Mouse (Mus musculus) forebrain, embryonic 16.5 days (tissue): Measurements from ENCODE around the gene Rab30. TPM values are rescaled to one million over a fixed set of nuclear protein-coding genes. Genes with fewer than 3 reads are reported as not detected.

Experiments used
- ATAC-seq: fragments of 200-750 bp; cut with Nextera tagmentation; 2 replicates; pipeline ENCODE4 v1.8.0; 2017; ENCODE audit warnings: mild to moderate bottlenecking, moderate library complexity
- H3K27ac ChIP-seq: fragments of 300-500 bp; sonication (generic); 2 replicates; pipeline ENCODE4 v1.5.1; 2014; ENCODE audit warnings: low read length, control low read depth
- H3K27me3 ChIP-seq: fragments of 300-500 bp; sonication (generic); replicated peaks from 2 replicates; pipeline ENCODE4 v1.6.1; 2014; ENCODE audit warnings: low read length; ENCODE audit not compliant: control insufficient read depth, insufficient read depth
- H3K36me3 ChIP-seq: fragments of 300-500 bp; sonication (generic); 2 replicates; pipeline ENCODE4 v1.6.1; 2014; ENCODE audit not compliant: control insufficient read depth, insufficient read depth
- H3K4me1 ChIP-seq: fragments of 300-500 bp; sonication (generic); replicated peaks from 2 replicates; pipeline ENCODE4 v1.6.1; 2014; ENCODE audit warnings: low read length; ENCODE audit not compliant: control insufficient read depth, insufficient read depth
- H3K4me2 ChIP-seq: fragments of 300-500 bp; sonication (generic); 2 replicates; pipeline ENCODE4 v1.6.1; 2014; ENCODE audit warnings: mild to moderate bottlenecking, low read length, control low read depth
- H3K4me3 ChIP-seq: fragments of 300-500 bp; sonication (generic); replicated peaks from 2 replicates; pipeline ENCODE4 v1.5.1; 2014; ENCODE audit warnings: mild to moderate bottlenecking, low read length, control low read depth
- H3K9ac ChIP-seq: fragments of 300-500 bp; sonication (generic); replicated peaks from 2 replicates; pipeline ENCODE4 v1.6.1; 2014; ENCODE audit warnings: low read depth, low read length, control low read depth
- H3K9me3 ChIP-seq: fragments of 300-500 bp; sonication (generic); 2 replicates; pipeline ENCODE4 v1.6.1; 2016; ENCODE audit warnings: low read length; ENCODE audit not compliant: control insufficient read depth
- WGBS: fragments of 180-500 bp; shearing (Covaris S2); extraction: QIAGEN DNeasy Blood & Tissue Kit; methylation state at CpG from one replicate; pipeline ENCODE4 v1.1.7; 2014; 5-methylcytosine and 5-hydroxymethylcytosine counted together
- polyA plus RNA-seq: library from polyadenylated mRNA; unstranded; fragments of >200 nt; fragmentation: Nextera tagmentation; extraction: Ambion mirVana; gene quantifications from 2 replicates; pipeline ENCODE4 v1.2.1, GENCODE M21; 2015

The Rab30 gene
- polyA plus RNA-seq, 1 experiment from 2014 or later = 20.1 TPM

GRCm38 (mm10) chr7:92817886-92818285 is 76.5 kb downstream of the Rab30 start:
- Histone ChIP-seq H3K9ac (no peak overlapping the region), H3K9me3 (no peaks in the 10 kb centered on the region), H3K4me3 (no peak overlapping the region), H3K36me3 (no peaks in the 10 kb centered on the region), H3K4me1 (peaks cover 9% of the 10 kb centered on the region), H3K27me3 (no peaks in the 10 kb centered on the region), H3K27ac (no peak overlapping the region), H3K4me2 (no peak overlapping the region)
- no peak for ATAC-seq
- 90% methylated on average over 9 of the region's 9 CpGs for WGBS

GRCm38 (mm10) chr7:92819656-92820055 is 78.3 kb downstream of the Rab30 start:
- no peaks in the 10 kb centered on the region for H3K27me3 ChIP-seq
- no peak overlapping the region for H3K4me2 ChIP-seq
- peaks cover 9% of the 10 kb centered on the region for H3K4me1 ChIP-seq
- H3K9me3 ChIP-seq = no peaks in the 10 kb centered on the region
- no peak overlapping the region for H3K9ac ChIP-seq
- no peak overlapping the region for H3K4me3 ChIP-seq
- 88% methylated on average over 11 of the region's 11 CpGs for WGBS
- H3K27ac ChIP-seq = no peak overlapping the region
- no peak for ATAC-seq
- H3K36me3 ChIP-seq = no peaks in the 10 kb centered on the region

- 88% methylated on average over 1 of the region's 1 CpGs for WGBS
- no peak for ATAC-seq
- H3K9me3 ChIP-seq = no peaks in the 10 kb centered on the region
- no peak overlapping the region for H3K9ac ChIP-seq
- no peak overlapping the region for H3K4me2 ChIP-seq
- no peak overlapping the region for H3K27ac ChIP-seq
- H3K4me1 ChIP-seq = peaks cover 9% of the 10 kb centered on the region
- no peaks in the 10 kb centered on the region for H3K36me3 ChIP-seq
- H3K27me3 ChIP-seq = no peaks in the 10 kb centered on the region
- H3K4me3 ChIP-seq = no peak overlapping the region
These were observed 79.0 kb downstream of the Rab30 start for GRCm38 (mm10) chr7:92820410-92820809.

GRCm38 (mm10) chr7:92820941-92821465 is 79.6 kb downstream of the Rab30 start:
- H3K27me3 ChIP-seq = no peaks in the 10 kb centered on the region
- H3K4me3 ChIP-seq = no peak overlapping the region
- no peak overlapping the region for H3K27ac ChIP-seq
- H3K9me3 ChIP-seq = no peaks in the 10 kb centered on the region
- H3K9ac ChIP-seq = no peak overlapping the region
- H3K36me3 ChIP-seq = no peaks in the 10 kb centered on the region
- ATAC-seq = no peak
- WGBS = 75% methylated on average over 7 of the region's 7 CpGs
- H3K4me1 ChIP-seq = peaks cover 9% of the 10 kb centered on the region
- no peak overlapping the region for H3K4me2 ChIP-seq

GRCm38 (mm10) chr7:92821871-92822270 is 80.5 kb downstream of the Rab30 start:
- WGBS = 31% methylated on average over 4 of the region's 4 CpGs
- H3K9me3 ChIP-seq = no peaks in the 10 kb centered on the region
- H3K36me3 ChIP-seq = no peaks in the 10 kb centered on the region
- no peak overlapping the region for H3K4me2 ChIP-seq
- H3K4me3 ChIP-seq = no peak overlapping the region
- H3K9ac ChIP-seq = no peak overlapping the region
- H3K27ac ChIP-seq = no peak overlapping the region
- no peaks in the 10 kb centered on the region for H3K27me3 ChIP-seq
- peaks cover 9% of the 10 kb centered on the region for H3K4me1 ChIP-seq
- ATAC-seq = no peak

GRCm38 (mm10) chr7:92822409-92823101 is 81.2 kb downstream of the Rab30 start:
- H3K36me3 ChIP-seq = no peaks in the 10 kb centered on the region
- H3K9ac ChIP-seq = no peak overlapping the region
- 59% methylated on average over 1 of the region's 1 CpGs for WGBS
- H3K27me3 ChIP-seq = no peaks in the 10 kb centered on the region
- H3K9me3 ChIP-seq = no peaks in the 10 kb centered on the region
- ATAC-seq = 0 out of 2 replicates have a peak, but pooled peaks have one; percentile 23
- no peak overlapping the region for H3K27ac ChIP-seq
- H3K4me2 ChIP-seq = no peak overlapping the region
- no peak overlapping the region for H3K4me3 ChIP-seq
- peaks cover 9% of the 10 kb centered on the region for H3K4me1 ChIP-seq

- Histone ChIP-seq H3K9me3 (no peaks in the 10 kb centered on the region), H3K36me3 (no peaks in the 10 kb centered on the region), H3K27ac (no peak overlapping the region), H3K4me3 (no peak overlapping the region), H3K9ac (no peak overlapping the region), H3K27me3 (no peaks in the 10 kb centered on the region), H3K4me2 (no peak overlapping the region), H3K4me1 (peaks cover 9% of the 10 kb centered on the region)
- ATAC-seq = no peak
- WGBS = 95% methylated on average over 3 of the region's 3 CpGs
These were observed 84.8 kb downstream of the Rab30 start for GRCm38 (mm10) chr7:92826248-92826647.

GRCm38 (mm10) chr7:92827981-92828380 is 86.6 kb downstream of the Rab30 start:
- Histone ChIP-seq H3K27me3 (no peaks in the 10 kb centered on the region), H3K9ac (no peak overlapping the region), H3K4me3 (no peak overlapping the region), H3K36me3 (no peaks in the 10 kb centered on the region), H3K4me2 (no peak overlapping the region), H3K27ac (no peak overlapping the region), H3K4me1 (no peaks in the 10 kb centered on the region), H3K9me3 (no peaks in the 10 kb centered on the region)
- no peak for ATAC-seq
- 43% methylated on average over 3 of the region's 3 CpGs for WGBS

GRCm38 (mm10) chr7:92832395-92832794 is 91.0 kb downstream of the Rab30 start:
- Histone ChIP-seq H3K4me3 (no peak overlapping the region), H3K27me3 (no peaks in the 10 kb centered on the region), H3K9me3 (no peaks in the 10 kb centered on the region), H3K4me1 (no peaks in the 10 kb centered on the region), H3K27ac (no peak overlapping the region), H3K36me3 (peaks cover 2% of the 10 kb centered on the region; the same call in 1 of the 2 replicates), H3K4me2 (no peak overlapping the region), H3K9ac (no peak overlapping the region)
- ATAC-seq = no peak
- WGBS = 88% methylated on average over 6 of the region's 6 CpGs
